Mouse (Mus musculus) lung, postnatal 36 days (tissue): ENCODE results near the gene Axl.

Experiments used
- DNase-seq: peaks from one replicate; pipeline ENCODE4 v3.0.0; 2022; ENCODE audit warnings: mixed read lengths

Gene Axl

DNA sequence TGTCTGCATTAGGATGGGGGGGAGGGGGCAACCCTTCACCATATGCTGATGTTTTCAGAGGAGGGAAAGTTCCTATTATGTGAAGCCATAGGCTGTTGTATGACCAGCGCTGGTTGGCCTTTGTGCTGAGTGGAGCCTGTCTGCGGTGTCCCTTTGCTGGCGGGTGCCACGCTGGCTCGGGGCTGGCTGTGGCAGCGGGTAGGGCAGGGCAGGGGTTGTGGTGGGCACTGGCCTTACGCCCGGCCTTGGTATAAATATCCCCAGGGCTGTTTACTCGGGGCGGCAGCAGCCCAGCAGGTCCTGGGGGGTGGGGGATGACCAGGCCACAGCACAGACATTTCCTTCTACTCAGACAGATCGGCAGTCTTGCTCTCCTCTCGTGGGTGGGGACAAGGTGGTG lies 78.5 kb downstream of the Axl start:
- DNase-seq: peak; percentile 61

DNA sequence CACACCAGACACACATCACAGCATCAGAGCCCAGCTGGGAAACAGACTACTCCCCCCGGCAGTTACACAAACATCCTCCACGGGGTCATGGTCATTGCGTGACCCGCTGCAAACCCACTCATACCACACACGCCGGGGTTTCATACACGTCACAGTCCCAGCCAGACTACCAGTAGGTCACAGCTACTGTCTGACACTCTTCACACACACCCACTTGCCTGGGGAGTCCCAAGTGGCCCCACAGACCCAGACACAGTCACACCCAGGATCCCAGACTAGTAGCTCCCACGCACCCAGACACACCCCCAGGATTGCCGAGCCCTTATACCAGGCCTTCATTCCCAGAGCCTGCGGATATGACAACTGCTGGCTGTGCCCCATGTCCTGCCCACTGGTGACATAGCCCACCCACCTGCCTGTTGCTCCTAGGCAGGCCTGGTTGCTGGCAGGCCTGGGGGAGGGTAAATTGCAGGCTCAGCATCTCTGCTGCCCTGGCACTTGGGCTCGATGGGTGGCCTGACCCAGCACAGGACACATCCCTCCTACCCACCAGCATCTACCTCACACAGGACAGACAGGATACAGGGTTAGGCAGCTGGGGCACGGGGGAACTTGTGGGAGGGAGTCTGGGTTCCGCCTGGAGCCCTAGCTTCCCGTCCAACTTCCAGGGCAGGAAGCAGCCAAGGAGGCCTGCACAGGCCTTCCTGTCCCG lies 80.8 kb downstream of the Axl start:
- DNase-seq: peak; percentile 75
